Mouse (Mus musculus) myocyte (in vitro differentiated cells): Measurements from ENCODE around the gene Palld.

Source experiments
- CEBPB ChIP-seq: IDR thresholded peaks from 2 replicates; pipeline ENCODE4 v1.6.1; 2011; ENCODE audit warnings: mild to moderate bottlenecking, moderate library complexity; ENCODE audit not compliant: poor library complexity, insufficient read depth, severe bottlenecking
- E2F4 ChIP-seq: IDR thresholded peaks from one replicate; pipeline ENCODE4 v1.6.1; 2011; ENCODE audit warnings: mild to moderate bottlenecking, control low read depth, moderate library complexity; ENCODE audit not compliant: insufficient read depth
- MAX ChIP-seq: IDR thresholded peaks from one replicate; pipeline ENCODE4 v1.6.1; 2011; ENCODE audit warnings: low read depth, mild to moderate bottlenecking, control low read depth
- MYOD1 ChIP-seq, 3 experiments: IDR thresholded peaks; one replicate each; pipeline ENCODE4 v1.6.1; 2011; ENCODE audit warnings: control low read depth in 2 of 3, low read depth in 2 of 3, mild to moderate bottlenecking in 2 of 3, moderate library complexity in 1 of 3; ENCODE audit not compliant: insufficient read length in 2 of 3, control insufficient read depth in 1 of 3
- MYOG ChIP-seq, 3 experiments: IDR thresholded peaks; one replicate each; pipeline ENCODE4 v1.6.1; 2011; ENCODE audit warnings: control low read depth in 2 of 3, low read depth in 2 of 3, mild to moderate bottlenecking in 2 of 3; ENCODE audit not compliant: insufficient read length in 2 of 3, control insufficient read depth in 1 of 3, insufficient read depth in 1 of 3
- POLR2A ChIP-seq: IDR thresholded peaks from one replicate; pipeline ENCODE4 v1.6.1; 2011; ENCODE audit warnings: low read depth, mild to moderate bottlenecking, control low read depth, moderate library complexity; ENCODE audit not compliant: insufficient read length
- POLR2AphosphoS2 ChIP-seq: IDR thresholded peaks from one replicate; pipeline ENCODE4 v1.6.1; 2011; ENCODE audit warnings: low read depth, control low read depth; ENCODE audit not compliant: insufficient read length
- REST ChIP-seq: IDR thresholded peaks from one replicate; pipeline ENCODE4 v1.6.1; 2011; ENCODE audit warnings: mild to moderate bottlenecking, control low read depth, moderate library complexity; ENCODE audit not compliant: insufficient read depth, insufficient read length
- SRF ChIP-seq: IDR thresholded peaks from one replicate; pipeline ENCODE4 v1.6.1; 2011; ENCODE audit warnings: low read depth; ENCODE audit not compliant: control insufficient read depth, insufficient read length
- TCF12 ChIP-seq: IDR thresholded peaks from one replicate; pipeline ENCODE4 v1.6.1; 2011; ENCODE audit warnings: mild to moderate bottlenecking, control low read depth; ENCODE audit not compliant: poor library complexity, insufficient read depth, severe bottlenecking
- TCF3 ChIP-seq: IDR thresholded peaks from one replicate; pipeline ENCODE4 v1.6.1; 2011; ENCODE audit warnings: low read depth, control low read depth; ENCODE audit not compliant: insufficient read length
- USF1 ChIP-seq: IDR thresholded peaks from one replicate; pipeline ENCODE4 v1.6.1; 2011; ENCODE audit warnings: low read depth, mild to moderate bottlenecking, control low read depth, moderate library complexity

DNA sequence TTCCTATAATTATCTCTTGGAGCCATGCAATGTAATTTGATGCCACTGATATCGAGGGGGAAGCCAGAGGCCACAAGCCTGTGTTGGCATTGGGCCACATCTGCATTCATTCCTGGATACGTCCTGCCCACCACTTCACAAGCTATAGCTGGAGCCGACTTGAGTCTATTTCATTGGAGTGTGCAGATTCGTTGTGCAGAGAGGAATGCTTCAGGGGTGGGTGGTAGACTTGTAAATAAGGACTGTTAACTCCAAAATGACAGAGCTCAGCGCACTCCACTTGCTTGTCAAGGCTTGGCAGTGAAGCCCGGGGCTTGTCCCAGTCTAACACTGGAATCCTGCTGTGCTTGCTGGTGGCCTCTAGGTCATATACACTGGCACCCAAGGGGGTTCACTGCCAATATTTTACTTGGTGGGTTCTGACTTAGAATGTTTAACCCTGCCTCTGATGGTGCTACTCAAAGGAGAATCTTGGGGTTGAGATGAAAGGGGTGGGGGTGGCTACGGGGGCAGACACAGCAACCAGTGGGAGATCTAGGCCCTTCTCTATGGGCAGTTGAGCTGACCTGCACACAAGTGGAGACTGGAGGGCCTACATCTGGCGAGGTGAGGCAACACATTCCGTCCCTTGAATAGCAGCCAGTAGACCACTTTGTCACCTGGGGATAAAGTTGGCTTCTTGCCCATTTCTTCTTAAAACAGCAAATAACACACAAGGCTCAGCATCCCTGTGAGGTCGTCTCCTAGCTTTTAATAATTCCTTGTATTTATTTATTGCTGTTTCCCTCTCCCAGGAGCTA, 157.1 kb downstream of the Palld start:
- TF ChIP-seq USF1 (no peak), MYOG (IDR thresholded peaks at IDR 0.05; ENCODE audit: control insufficient read depth in 1 of 3, insufficient read depth in 1 of 3, insufficient read length in 2 of 3, low read depth in 2 of 3) (no peak), TCF3 (no peak), POLR2A (no peak), TCF12 (no peak), CEBPB (no peak), E2F4 (no peak), MAX (no peak), MYOD1 (IDR thresholded peaks at IDR 0.05; ENCODE audit: control insufficient read depth in 1 of 3, insufficient read length in 2 of 3, low read depth in 2 of 3) (no peak), POLR2AphosphoS2 (no peak), SRF (no peak), REST (no peak)
